Mouse (Mus musculus) heart, postnatal 0 days (tissue): Measurements from ENCODE around the gene Ptpn3. TPM values are rescaled to one million over a fixed set of nuclear protein-coding genes. Genes with fewer than 3 reads are reported as not detected.

Experiments used
- ATAC-seq: fragments of 200-750 bp; cut with Nextera tagmentation; 2 replicates; pipeline ENCODE4 v1.8.0; 2017; ENCODE audit warnings: low read depth, moderate number of reproducible peaks, moderate library complexity; ENCODE audit not compliant: insufficient read depth
- DNase-seq: peaks from one replicate; pipeline ENCODE4 v3.0.0-alpha.2; 2016; ENCODE audit warnings: low spot score
- H3K27ac ChIP-seq: fragments of 300-500 bp; sonication (generic); 2 replicates; pipeline ENCODE4 v1.5.1; 2014; ENCODE audit warnings: low read depth, mild to moderate bottlenecking
- H3K27me3 ChIP-seq: fragments of 300-500 bp; sonication (generic); 2 replicates; pipeline ENCODE4 v1.6.1; 2014; ENCODE audit warnings: low read length, mixed read lengths; ENCODE audit not compliant: control insufficient read depth, insufficient read depth
- H3K36me3 ChIP-seq: fragments of 300-500 bp; sonication (generic); replicated peaks from 2 replicates; pipeline ENCODE4 v1.6.1; 2014; ENCODE audit warnings: low read length, mixed read lengths; ENCODE audit not compliant: control insufficient read depth, insufficient read depth
- H3K4me1 ChIP-seq: fragments of 300-500 bp; sonication (generic); 2 replicates; pipeline ENCODE4 v1.6.1; 2014; ENCODE audit warnings: antibody characterized with exemption; ENCODE audit not compliant: control insufficient read depth, insufficient read depth
- H3K4me2 ChIP-seq: fragments of 300-500 bp; sonication (generic); 2 replicates; pipeline ENCODE4 v1.6.1; 2014; ENCODE audit warnings: low read depth, mild to moderate bottlenecking, low read length, moderate library complexity
- H3K4me3 ChIP-seq: fragments of 300-500 bp; sonication (generic); 2 replicates; pipeline ENCODE4 v1.5.1; 2014; ENCODE audit warnings: low read depth, low read length
- H3K9ac ChIP-seq: fragments of 300-500 bp; sonication (generic); replicated peaks from 2 replicates; pipeline ENCODE4 v1.6.1; 2014; ENCODE audit warnings: low read depth, low read length, mixed read lengths
- H3K9me3 ChIP-seq: fragments of 300-500 bp; sonication (generic); replicated peaks from 2 replicates; pipeline ENCODE4 v1.6.1; 2016; ENCODE audit warnings: low read length; ENCODE audit not compliant: control insufficient read depth
- CTCF ChIP-seq: IDR thresholded peaks from 2 replicates; pipeline ENCODE4 v1.5.1; 2016; ENCODE audit warnings: antibody characterized with exemption, control low read depth, low read depth
- EP300 ChIP-seq: IDR thresholded peaks from 2 replicates; pipeline ENCODE4 v1.6.1; 2016; ENCODE audit warnings: antibody characterized with exemption, low read depth
- WGBS: fragments of 180-500 bp; shearing (Covaris S2); extraction: QIAGEN DNeasy Blood & Tissue Kit; methylation state at CpG from one replicate; pipeline ENCODE4 v1.1.7; 2014; 5-methylcytosine and 5-hydroxymethylcytosine counted together
- polyA plus RNA-seq: library from polyadenylated mRNA; unstranded; fragments of >200 nt; fragmentation: Nextera tagmentation; extraction: Ambion mirVana; gene quantifications from 2 replicates; pipeline ENCODE4 v1.2.1, GENCODE M21; 2015
- total RNA-seq: library from RNA; depleted of rRNA; stranded (reverse); fragments of >200 nt; gene quantifications from 2 replicates; pipeline ENCODE4 v1.2.3, GENCODE M21; 2014; ENCODE audit warnings: low replicate concordance

The Ptpn3 gene
- total and polyA plus RNA-seq, 2 experiments from 2014 or later, result 2.3 to 3.4 TPM

DNA sequence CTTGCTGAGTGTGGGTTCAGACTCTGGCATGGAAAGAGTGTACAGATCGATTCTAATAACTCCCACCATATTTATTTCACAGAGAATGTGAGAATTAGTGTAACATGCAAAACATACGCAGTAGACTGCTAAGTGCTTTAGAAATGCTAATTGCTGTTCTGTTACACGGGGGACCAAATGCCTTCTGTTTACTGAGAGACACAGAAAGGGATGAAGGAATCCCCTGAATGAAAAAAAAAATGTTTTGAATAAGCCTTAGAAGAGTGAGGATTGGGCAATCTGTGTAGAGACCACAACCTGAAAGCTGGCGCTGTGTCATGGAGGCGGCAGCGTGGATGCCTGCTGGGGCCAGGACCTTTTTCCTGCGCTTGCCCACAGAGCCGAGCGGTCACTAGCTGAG lies 86.8 kb downstream of the Ptpn3 start:
- H3K4me3 ChIP-seq, result no peak overlapping the region
- TF ChIP-seq EP300, result no peak
- TF ChIP-seq CTCF, result no peak
- no peaks in the 10 kb centered on the region for H3K27me3 ChIP-seq
- no peak overlapping the region for H3K9ac ChIP-seq
- H3K4me1 ChIP-seq, result no peaks in the 10 kb centered on the region
- no peak for DNase-seq
- ATAC-seq, result no peak
- no peaks in the 10 kb centered on the region for H3K9me3 ChIP-seq
- H3K4me2 ChIP-seq, result no peak overlapping the region
- H3K27ac ChIP-seq, result no peak overlapping the region
- H3K36me3 ChIP-seq, result 0 out of 2 replicates have a peak, but pooled peaks cover 6% of the 10 kb centered on the region
- 92% methylated on average over 9 of the region's 9 CpGs for WGBS

DNA sequence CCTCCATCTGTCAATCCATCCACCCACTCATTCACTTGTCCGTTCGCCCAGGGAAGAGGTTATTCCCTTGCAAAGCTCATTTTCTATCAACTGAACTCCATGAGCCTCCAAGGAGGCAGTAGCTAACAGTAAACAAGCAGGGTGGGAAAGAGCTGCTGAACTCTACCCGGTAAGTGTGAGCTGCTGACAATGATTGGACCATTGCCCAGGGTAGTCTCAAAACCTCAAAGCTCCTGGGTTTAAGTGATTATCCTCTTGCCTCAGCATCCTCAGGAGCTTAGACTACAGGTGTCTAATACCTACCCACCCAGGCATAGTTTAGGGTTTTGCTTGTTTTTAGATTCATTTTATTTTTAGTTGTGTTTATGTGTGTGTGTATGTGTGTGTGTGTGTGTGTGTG lies 87.5 kb downstream of the Ptpn3 start:
- 0 out of 2 replicates have a peak, but pooled peaks cover 6% of the 10 kb centered on the region for H3K36me3 ChIP-seq
- H3K9ac ChIP-seq, result no peak overlapping the region
- no peak overlapping the region for H3K27ac ChIP-seq
- H3K4me3 ChIP-seq, result no peak overlapping the region
- no peaks in the 10 kb centered on the region for H3K27me3 ChIP-seq
- no peak for TF ChIP-seq EP300
- TF ChIP-seq CTCF, result no peak
- ATAC-seq (no peak), DNase-seq (no peak)
- 39% methylated on average over 3 of the region's 3 CpGs for WGBS
- H3K4me2 ChIP-seq, result no peak overlapping the region
- no peaks in the 10 kb centered on the region for H3K9me3 ChIP-seq
- no peaks in the 10 kb centered on the region for H3K4me1 ChIP-seq

DNA sequence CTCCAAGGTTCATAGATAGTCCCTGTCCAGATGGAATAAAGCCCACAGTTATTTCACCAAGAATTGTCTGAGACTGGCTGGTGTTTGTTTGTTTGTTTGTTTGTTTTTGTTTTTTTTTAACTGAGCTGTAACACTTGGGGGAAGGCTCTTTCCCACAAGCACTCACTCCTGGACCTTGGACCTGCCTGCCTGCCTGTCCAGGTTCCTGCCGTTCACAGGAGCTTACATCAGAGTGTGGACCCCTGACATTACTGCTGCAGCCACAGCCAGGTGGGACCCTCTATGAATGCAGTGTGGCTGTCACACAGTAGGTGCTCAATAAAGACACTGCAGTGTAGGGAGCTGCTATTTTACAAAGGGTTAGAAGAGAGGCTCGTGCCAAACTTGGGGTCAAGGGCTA lies 89.9 kb downstream of the Ptpn3 start:
- 60% methylated on average over 2 of the region's 2 CpGs for WGBS
- H3K27me3 ChIP-seq, result no peaks in the 10 kb centered on the region
- H3K4me1 ChIP-seq, result no peaks in the 10 kb centered on the region
- no peak overlapping the region for H3K4me2 ChIP-seq
- no peak overlapping the region for H3K4me3 ChIP-seq
- H3K27ac ChIP-seq, result no peak overlapping the region
- no peaks in the 10 kb centered on the region for H3K9me3 ChIP-seq
- DNase-seq (no peak), ATAC-seq (no peak)
- H3K9ac ChIP-seq, result no peak overlapping the region
- TF ChIP-seq EP300 (no peak), CTCF (no peak)
- H3K36me3 ChIP-seq, result 0 out of 2 replicates have a peak, but pooled peaks cover 3% of the 10 kb centered on the region

DNA sequence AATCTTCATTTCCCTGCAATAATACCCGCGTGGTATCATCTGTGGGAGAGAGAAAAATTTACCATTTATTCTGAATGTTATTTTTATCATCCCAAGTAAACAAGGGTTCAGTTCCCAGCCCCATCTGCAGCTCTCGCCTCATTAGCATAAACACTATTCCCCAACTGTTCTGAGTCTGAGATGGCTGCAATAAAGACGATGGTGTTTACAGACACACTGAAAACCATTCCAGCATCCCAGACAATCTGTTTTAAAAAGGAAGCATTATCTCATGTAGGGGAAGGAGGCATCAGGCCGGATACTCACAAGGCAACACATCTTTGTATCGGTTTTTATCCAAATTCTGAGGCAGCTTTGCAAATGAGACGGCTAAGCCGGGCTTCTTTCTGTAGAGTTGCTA lies 95.7 kb downstream of the Ptpn3 start:
- no peaks in the 10 kb centered on the region for H3K27me3 ChIP-seq
- H3K36me3 ChIP-seq, result 0 out of 2 replicates have a peak, but pooled peaks cover 7% of the 10 kb centered on the region
- no peaks in the 10 kb centered on the region for H3K4me1 ChIP-seq
- no peaks in the 10 kb centered on the region for H3K9me3 ChIP-seq
- H3K27ac ChIP-seq, result no peak overlapping the region
- no peak overlapping the region for H3K4me3 ChIP-seq
- H3K9ac ChIP-seq, result no peak overlapping the region
- WGBS, result 77% methylated on average over 8 of the region's 8 CpGs
- no peak overlapping the region for H3K4me2 ChIP-seq
- TF ChIP-seq CTCF, result no peak
- no peak for TF ChIP-seq EP300
- DNase-seq, result no peak
- no peak for ATAC-seq

DNA sequence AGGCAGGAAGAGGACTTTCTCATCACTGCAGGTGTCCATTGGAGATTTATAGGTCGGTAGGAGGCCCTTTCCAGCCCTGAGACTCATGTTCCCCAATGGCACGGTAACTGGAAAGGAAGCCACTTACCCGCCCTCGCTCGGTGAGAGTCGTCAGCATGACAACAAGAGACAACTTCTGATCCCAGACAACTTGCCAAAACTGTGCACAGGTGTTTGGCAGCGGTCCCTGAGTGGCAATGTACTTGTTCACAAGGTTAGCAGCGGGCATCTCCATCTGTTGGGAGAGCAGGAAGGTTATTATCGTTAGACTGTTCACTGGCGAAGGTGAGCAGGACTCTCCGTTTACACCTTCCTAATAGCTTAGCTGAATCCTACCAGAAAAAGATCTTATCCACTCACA lies 96.9 kb downstream of the Ptpn3 start:
- DNase-seq (no peak), ATAC-seq (no peak)
- H3K4me3 ChIP-seq, result no peak overlapping the region
- TF ChIP-seq EP300 (no peak), CTCF (no peak)
- no peaks in the 10 kb centered on the region for H3K27me3 ChIP-seq
- H3K9me3 ChIP-seq, result no peaks in the 10 kb centered on the region
- 78% methylated on average over 11 of the region's 11 CpGs for WGBS
- H3K9ac ChIP-seq, result no peak overlapping the region
- H3K4me1 ChIP-seq, result no peaks in the 10 kb centered on the region
- H3K36me3 ChIP-seq, result 0 out of 2 replicates have a peak, but pooled peaks cover 7% of the 10 kb centered on the region
- no peak overlapping the region for H3K27ac ChIP-seq
- H3K4me2 ChIP-seq, result no peak overlapping the region

DNA sequence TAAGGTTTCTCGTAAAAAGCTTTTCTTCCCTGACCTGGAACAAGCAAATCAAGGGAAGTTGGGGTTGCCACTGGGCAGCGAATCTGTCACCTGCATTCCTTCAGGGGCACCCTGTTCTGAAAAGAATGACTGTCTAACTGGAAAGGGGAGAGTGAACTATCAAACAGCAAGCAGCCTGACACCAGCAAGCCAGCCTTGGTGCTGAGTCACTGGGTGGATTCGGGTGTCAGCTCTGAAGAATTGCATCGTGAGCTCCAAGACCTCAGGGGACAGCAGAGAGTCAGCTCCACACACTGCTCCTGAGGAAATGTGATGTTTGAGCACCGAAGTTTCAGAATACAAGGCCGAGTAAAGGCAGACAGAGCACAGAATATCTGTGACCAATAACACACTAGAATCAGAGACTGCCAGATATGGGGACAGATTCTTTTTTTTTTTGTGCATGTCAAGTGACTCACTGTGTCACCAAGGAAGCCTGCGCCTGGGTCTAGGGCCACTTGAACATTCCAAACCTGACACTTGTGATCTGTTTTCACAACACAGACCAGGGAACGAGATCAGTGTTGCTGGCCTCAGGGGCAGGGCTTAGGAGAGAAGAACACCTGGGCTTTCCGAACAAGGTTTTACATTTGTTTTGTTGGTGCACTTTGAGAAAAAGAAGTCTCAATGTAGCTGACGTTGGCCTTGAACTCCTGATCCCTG lies 98.8 kb downstream of the Ptpn3 start:
- Histone ChIP-seq H3K4me1 (no peaks in the 10 kb centered on the region), H3K27me3 (no peaks in the 10 kb centered on the region), H3K4me2 (no peak overlapping the region), H3K4me3 (no peak overlapping the region), H3K36me3 (0 out of 2 replicates have a peak, but pooled peaks cover 7% of the 10 kb centered on the region), H3K27ac (peak overlapping the region; percentile 8; the same call in 1 of the 2 replicates), H3K9ac (no peak overlapping the region), H3K9me3 (0 out of 2 replicates have a peak, but pooled peaks cover 8% of the 10 kb centered on the region)
- ATAC-seq (no peak), DNase-seq (no peak)
- TF ChIP-seq EP300 (no peak), CTCF (no peak)
- 41% methylated on average over 10 of the region's 10 CpGs for WGBS
